Mouse (Mus musculus) midbrain, embryonic 15.5 days (tissue): ENCODE data around the gene Antxrl. TPM values are rescaled to one million over a fixed set of nuclear protein-coding genes. Genes with fewer than 3 reads are reported as not detected.

ENCODE experiments used
- ATAC-seq: fragments of 200-750 bp; cut with Nextera tagmentation; replicated peaks from 2 replicates; pipeline ENCODE4 v1.8.0; 2017; ENCODE audit warnings: moderate TSS enrichment
- H3K27ac ChIP-seq: fragments of 300-500 bp; sonication (generic); 2 replicates; pipeline ENCODE4 v1.5.1; 2015; ENCODE audit warnings: mild to moderate bottlenecking, inconsistent platforms
- H3K27me3 ChIP-seq: fragments of 300-500 bp; sonication (generic); replicated peaks from 2 replicates; pipeline ENCODE4 v1.6.1; 2015; ENCODE audit warnings: inconsistent platforms
- H3K36me3 ChIP-seq: fragments of 300-500 bp; sonication (generic); replicated peaks from 2 replicates; pipeline ENCODE4 v1.6.1; 2015; ENCODE audit warnings: inconsistent platforms
- H3K4me1 ChIP-seq: fragments of 300-500 bp; sonication (generic); 2 replicates; pipeline ENCODE4 v1.6.1; 2015; ENCODE audit warnings: inconsistent platforms
- H3K4me2 ChIP-seq: fragments of 300-500 bp; sonication (generic); 2 replicates; pipeline ENCODE4 v1.6.1; 2015; ENCODE audit warnings: inconsistent platforms, mild to moderate bottlenecking, moderate library complexity
- H3K4me3 ChIP-seq: fragments of 300-500 bp; sonication (generic); 2 replicates; pipeline ENCODE4 v1.5.1; 2015; ENCODE audit warnings: mild to moderate bottlenecking, inconsistent platforms
- H3K9ac ChIP-seq: fragments of 300-500 bp; sonication (generic); 2 replicates; pipeline ENCODE4 v1.6.1; 2015; ENCODE audit warnings: mild to moderate bottlenecking, inconsistent platforms
- H3K9me3 ChIP-seq: fragments of 300-500 bp; sonication (generic); 2 replicates; pipeline ENCODE4 v1.6.1; 2016; ENCODE audit warnings: inconsistent platforms
- WGBS: fragments of 180-500 bp; shearing (Covaris S2); methylation state at CpG from one replicate; pipeline ENCODE4 v1.1.7; 2015; ENCODE audit warnings: mixed read lengths; 5-methylcytosine and 5-hydroxymethylcytosine counted together
- polyA plus RNA-seq: library from polyadenylated mRNA; unstranded; fragments of >200 nt; fragmentation: Nextera tagmentation; extraction: Ambion mirVana; gene quantifications from 2 replicates; pipeline ENCODE4 v1.2.1, GENCODE M21; 2015

Antxrl gene
- polyA plus RNA-seq, 1 experiment from 2014 or later = not detected

- H3K4me2 ChIP-seq = no peak overlapping the region
- H3K4me1 ChIP-seq = peaks cover 2% of the 10 kb centered on the region; the same call in 1 of the 2 replicates
- H3K27me3 ChIP-seq = no peaks in the 10 kb centered on the region
- H3K9me3 ChIP-seq = no peaks in the 10 kb centered on the region
- H3K27ac ChIP-seq = no peak overlapping the region
- no peak for ATAC-seq
- no peaks in the 10 kb centered on the region for H3K36me3 ChIP-seq
- no peak overlapping the region for H3K9ac ChIP-seq
- WGBS = 69% methylated on average over 4 of the region's 4 CpGs
- H3K4me3 ChIP-seq = no peak overlapping the region
These were observed 25.8 kb downstream of the Antxrl start for GRCm38 (mm10) chr14:34078293-34078692.

DNA sequence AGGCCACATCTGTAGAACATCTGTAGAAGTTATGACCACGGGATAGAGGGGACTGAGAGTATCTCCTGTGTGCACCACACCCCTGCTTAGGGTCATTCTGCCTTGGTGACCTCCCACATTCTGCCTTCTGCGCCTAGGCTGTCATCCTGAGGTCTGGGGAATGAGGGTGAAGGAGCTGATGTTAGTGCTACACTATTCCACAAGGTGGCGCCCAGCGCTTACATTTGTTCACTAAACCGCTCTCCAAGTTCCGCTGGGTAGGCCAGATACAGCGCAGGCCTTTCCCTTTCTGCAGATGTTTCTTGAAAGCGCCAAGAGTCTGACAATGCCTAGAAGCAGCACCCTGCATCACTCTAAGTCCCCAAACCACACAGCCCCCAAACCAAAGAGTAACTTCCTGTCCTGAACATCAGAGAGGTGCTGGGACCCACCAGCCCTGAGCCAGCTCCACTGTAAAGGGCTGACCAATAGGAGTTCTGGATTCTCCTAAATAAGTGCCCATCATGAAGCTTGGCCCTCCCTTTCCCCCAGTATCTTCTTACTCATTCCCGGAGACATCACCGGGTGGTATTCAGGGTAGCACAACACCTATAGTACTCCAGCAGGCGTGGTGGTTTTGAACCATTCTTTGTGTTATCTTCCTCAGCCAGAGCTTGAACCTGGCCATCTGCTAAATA lies 28.0 kb downstream of the Antxrl start:
- no peak overlapping the region for H3K4me3 ChIP-seq
- H3K27ac ChIP-seq = no peak overlapping the region
- ATAC-seq = peak; percentile 85
- no peaks in the 10 kb centered on the region for H3K27me3 ChIP-seq
- peaks cover 2% of the 10 kb centered on the region; the same call in 1 of the 2 replicates for H3K4me1 ChIP-seq
- H3K9me3 ChIP-seq = no peaks in the 10 kb centered on the region
- no peak overlapping the region for H3K4me2 ChIP-seq
- H3K36me3 ChIP-seq = no peaks in the 10 kb centered on the region
- 9% methylated on average over 11 of the region's 11 CpGs for WGBS
- no peak overlapping the region for H3K9ac ChIP-seq

GRCm38 (mm10) chr14:34085731-34086130 lies 33.2 kb downstream of the Antxrl start, which contains the start of gene Anxa8:
Gene Anxa8 (plus strand): TSS chr14:34085981.
- 75% methylated on average over 4 of the region's 4 CpGs for WGBS
- Histone ChIP-seq H3K27me3 (no peaks in the 10 kb centered on the region), H3K36me3 (no peaks in the 10 kb centered on the region), H3K4me3 (no peak within 1 kb of the TSS), H3K9me3 (no peaks in the 10 kb centered on the region), H3K4me2 (no peak within 1 kb of the TSS), H3K4me1 (no peaks in the 10 kb centered on the region), H3K9ac (no peak within 1 kb of the TSS), H3K27ac (no peak within 1 kb of the TSS)
- ATAC-seq = no peak

GRCm38 (mm10) chr14:34086806-34087205 lies 34.3 kb downstream of the Antxrl start:
- WGBS = 69% methylated on average over 4 of the region's 4 CpGs
- no peak for ATAC-seq
- Histone ChIP-seq H3K4me2 (no peak overlapping the region), H3K36me3 (no peaks in the 10 kb centered on the region), H3K9ac (no peak overlapping the region), H3K4me3 (no peak overlapping the region), H3K4me1 (no peaks in the 10 kb centered on the region), H3K27ac (no peak overlapping the region), H3K9me3 (no peaks in the 10 kb centered on the region), H3K27me3 (no peaks in the 10 kb centered on the region)

- Histone ChIP-seq H3K4me1 (no peaks in the 10 kb centered on the region), H3K4me3 (no peak overlapping the region), H3K36me3 (no peaks in the 10 kb centered on the region), H3K27me3 (no peaks in the 10 kb centered on the region), H3K9ac (no peak overlapping the region), H3K4me2 (no peak overlapping the region), H3K27ac (no peak overlapping the region), H3K9me3 (no peaks in the 10 kb centered on the region)
- no peak for ATAC-seq
- WGBS = 96% methylated on average over 2 of the region's 2 CpGs
These were observed 35.4 kb downstream of the Antxrl start for GRCm38 (mm10) chr14:34087856-34088398.

- H3K36me3 ChIP-seq = no peaks in the 10 kb centered on the region
- H3K4me2 ChIP-seq = no peak overlapping the region
- no peak overlapping the region for H3K27ac ChIP-seq
- 86% methylated on average over 8 of the region's 8 CpGs for WGBS
- H3K27me3 ChIP-seq = no peaks in the 10 kb centered on the region
- no peak overlapping the region for H3K4me3 ChIP-seq
- ATAC-seq = no peak
- no peaks in the 10 kb centered on the region for H3K4me1 ChIP-seq
- no peak overlapping the region for H3K9ac ChIP-seq
- no peaks in the 10 kb centered on the region for H3K9me3 ChIP-seq
These were observed 37.3 kb downstream of the Antxrl start for GRCm38 (mm10) chr14:34089796-34090195.

GRCm38 (mm10) chr14:34091475-34091874 lies 39.0 kb downstream of the Antxrl start:
- no peak for ATAC-seq
- H3K27me3 ChIP-seq = no peaks in the 10 kb centered on the region
- no peak overlapping the region for H3K4me2 ChIP-seq
- no peaks in the 10 kb centered on the region for H3K4me1 ChIP-seq
- H3K27ac ChIP-seq = no peak overlapping the region
- no peak overlapping the region for H3K4me3 ChIP-seq
- H3K9ac ChIP-seq = no peak overlapping the region
- no peaks in the 10 kb centered on the region for H3K36me3 ChIP-seq
- 89% methylated on average over 5 of the region's 5 CpGs for WGBS
- H3K9me3 ChIP-seq = no peaks in the 10 kb centered on the region

- no peaks in the 10 kb centered on the region for H3K27me3 ChIP-seq
- no peak overlapping the region for H3K9ac ChIP-seq
- no peak overlapping the region for H3K27ac ChIP-seq
- no peaks in the 10 kb centered on the region for H3K4me1 ChIP-seq
- no peaks in the 10 kb centered on the region for H3K36me3 ChIP-seq
- H3K4me3 ChIP-seq = no peak overlapping the region
- 93% methylated on average over 1 of the region's 1 CpGs for WGBS
- H3K9me3 ChIP-seq = no peaks in the 10 kb centered on the region
- no peak overlapping the region for H3K4me2 ChIP-seq
- no peak for ATAC-seq
These were observed 40.3 kb downstream of the Antxrl start for GRCm38 (mm10) chr14:34092856-34093255.

GRCm38 (mm10) chr14:34096161-34096560 lies 43.7 kb downstream of the Antxrl start:
- Histone ChIP-seq H3K4me2 (no peak overlapping the region), H3K9ac (no peak overlapping the region), H3K4me3 (no peak overlapping the region), H3K36me3 (no peaks in the 10 kb centered on the region), H3K9me3 (no peaks in the 10 kb centered on the region), H3K27ac (no peak overlapping the region), H3K4me1 (no peaks in the 10 kb centered on the region), H3K27me3 (no peaks in the 10 kb centered on the region)
- WGBS = 69% methylated on average over 5 of the region's 5 CpGs
- no peak for ATAC-seq

DNA sequence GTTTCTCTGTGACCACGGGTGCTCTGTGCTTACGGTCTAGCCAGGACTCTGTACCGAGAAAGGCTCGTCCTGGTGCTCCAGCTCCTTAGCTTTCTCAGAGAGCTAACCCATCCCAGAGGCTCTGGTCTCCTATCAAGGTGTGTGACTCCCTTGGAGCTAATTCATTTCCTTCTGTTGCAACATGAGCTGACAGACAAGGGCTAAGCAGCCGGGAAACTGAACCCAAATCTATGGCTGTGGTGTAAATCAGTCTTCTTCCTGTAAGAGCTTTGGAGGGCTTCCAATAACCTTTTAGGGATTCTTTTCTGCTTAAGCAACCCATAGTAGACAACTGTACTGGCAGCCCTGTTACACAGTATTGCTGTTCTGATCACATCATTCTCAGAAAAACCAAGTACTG lies 50.1 kb downstream of the Antxrl start, which contains the start of gene A630023A22Rik:
TSS of gene A630023A22Rik (minus strand) at position 154 of the 400 bp plus-strand sequence.
- Histone ChIP-seq H3K27ac (no peak within 1 kb of the TSS), H3K27me3 (no peaks in the 10 kb centered on the region), H3K9ac (no peak within 1 kb of the TSS), H3K36me3 (no peaks in the 10 kb centered on the region), H3K4me2 (no peak within 1 kb of the TSS), H3K4me3 (no peak within 1 kb of the TSS), H3K9me3 (no peaks in the 10 kb centered on the region), H3K4me1 (no peaks in the 10 kb centered on the region)
- 87% methylated on average over 5 of the region's 5 CpGs for WGBS
- no peak for ATAC-seq

DNA sequence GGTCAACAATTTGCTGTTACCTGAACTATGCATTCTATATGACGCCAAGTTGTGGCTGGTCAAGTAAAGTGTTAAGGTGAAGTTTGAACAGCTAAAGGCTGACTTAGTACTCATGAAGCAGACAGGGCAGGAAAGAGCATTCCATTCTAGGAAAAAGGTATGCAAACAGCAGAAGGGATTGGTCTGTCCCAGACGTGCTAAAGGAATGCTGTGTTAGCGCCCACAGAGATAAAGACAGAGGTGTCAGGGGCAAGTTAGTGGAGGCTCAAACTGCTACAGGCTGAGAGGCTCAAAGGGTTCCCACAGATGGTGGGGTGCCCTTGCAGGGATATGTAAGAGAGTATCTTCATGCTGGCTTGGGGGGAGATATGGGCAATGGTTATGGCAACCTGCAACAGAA lies 51.3 kb downstream of the Antxrl start:
- H3K4me2 ChIP-seq = no peak overlapping the region
- ATAC-seq = no peak
- no peak overlapping the region for H3K27ac ChIP-seq
- no peaks in the 10 kb centered on the region for H3K9me3 ChIP-seq
- no peak overlapping the region for H3K4me3 ChIP-seq
- H3K27me3 ChIP-seq = no peaks in the 10 kb centered on the region
- H3K36me3 ChIP-seq = no peaks in the 10 kb centered on the region
- H3K9ac ChIP-seq = no peak overlapping the region
- no peaks in the 10 kb centered on the region for H3K4me1 ChIP-seq
- WGBS = 90% methylated on average over 3 of the region's 3 CpGs

DNA sequence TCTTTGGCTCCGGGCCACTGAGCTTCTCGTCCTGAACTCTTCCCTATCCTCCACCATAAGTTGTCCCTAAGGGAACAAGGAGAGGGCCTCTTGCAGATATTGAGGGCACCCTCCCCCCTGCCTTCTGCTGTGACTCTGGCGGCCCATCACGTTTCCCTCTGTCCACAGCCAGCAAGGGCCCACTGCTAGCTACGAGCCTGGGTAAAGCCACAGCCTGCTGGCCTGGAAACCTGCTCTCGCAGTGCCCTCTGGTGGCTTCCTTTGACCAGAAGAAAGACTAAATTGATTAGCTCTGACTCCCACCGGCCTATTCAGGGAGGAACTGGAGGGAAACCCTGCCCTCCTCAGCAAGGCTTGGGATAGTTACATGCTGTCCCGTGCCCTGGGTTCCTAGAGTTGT lies 52.4 kb downstream of the Antxrl start:
- peak; percentile 33; the same call in 1 of the 2 replicates for ATAC-seq
- H3K9me3 ChIP-seq = no peaks in the 10 kb centered on the region
- WGBS = 25% methylated on average over 8 of the region's 8 CpGs
- H3K4me3 ChIP-seq = no peak overlapping the region
- no peak overlapping the region for H3K9ac ChIP-seq
- no peaks in the 10 kb centered on the region for H3K4me1 ChIP-seq
- H3K36me3 ChIP-seq = no peaks in the 10 kb centered on the region
- no peak overlapping the region for H3K27ac ChIP-seq
- no peaks in the 10 kb centered on the region for H3K27me3 ChIP-seq
- no peak overlapping the region for H3K4me2 ChIP-seq
